Mouse (Mus musculus) lung, postnatal 0 days (tissue): ENCODE data around the gene Tmem203.

Experiments
- CTCF ChIP-seq: IDR thresholded peaks from 2 replicates; pipeline ENCODE4 v1.5.1; 2016; ENCODE audit warnings: antibody characterized with exemption, mild to moderate bottlenecking
- EP300 ChIP-seq: IDR thresholded peaks from 2 replicates; pipeline ENCODE4 v1.6.1; 2016; ENCODE audit warnings: antibody characterized with exemption, mild to moderate bottlenecking, control low read depth

GRCm38 (mm10) chr2:25267746-25268309, 12.6 kb downstream of the Tmem203 start:
- TF ChIP-seq CTCF (no peak), EP300 (no peak)
